Mouse (Mus musculus) limb, embryonic 15.5 days (tissue): ENCODE data around the gene Ublcp1. TPM values are rescaled to one million over a fixed set of nuclear protein-coding genes. Genes with fewer than 3 reads are reported as not detected.

Source experiments
- ATAC-seq: fragments of 200-750 bp; cut with Nextera tagmentation; 2 replicates; pipeline ENCODE4 v1.8.0; 2017; ENCODE audit warnings: low read depth, moderate TSS enrichment; ENCODE audit not compliant: insufficient number of reproducible peaks, low FRiP score, low TSS enrichment
- H3K27ac ChIP-seq: fragments of 300-500 bp; sonication (generic); 2 replicates; pipeline ENCODE4 v1.5.1; 2015; ENCODE audit warnings: moderate library complexity, mild to moderate bottlenecking, inconsistent platforms
- H3K27me3 ChIP-seq: fragments of 300-500 bp; sonication (generic); 2 replicates; pipeline ENCODE4 v1.6.1; 2015; ENCODE audit warnings: inconsistent platforms
- H3K36me3 ChIP-seq: fragments of 300-500 bp; sonication (generic); 2 replicates; pipeline ENCODE4 v1.6.1; 2015; ENCODE audit warnings: inconsistent platforms
- H3K4me1 ChIP-seq: fragments of 300-500 bp; sonication (generic); 2 replicates; pipeline ENCODE4 v1.6.1; 2015; ENCODE audit warnings: inconsistent platforms
- H3K4me2 ChIP-seq: fragments of 300-500 bp; sonication (generic); 2 replicates; pipeline ENCODE4 v1.6.1; 2015; ENCODE audit warnings: mild to moderate bottlenecking, inconsistent platforms
- H3K4me3 ChIP-seq: fragments of 300-500 bp; sonication (generic); 2 replicates; pipeline ENCODE4 v1.5.1; 2015; ENCODE audit warnings: mild to moderate bottlenecking, inconsistent platforms
- H3K9ac ChIP-seq: fragments of 300-500 bp; sonication (generic); 2 replicates; pipeline ENCODE4 v1.6.1; 2015; ENCODE audit warnings: inconsistent platforms
- H3K9me3 ChIP-seq: fragments of 300-500 bp; sonication (generic); 2 replicates; pipeline ENCODE4 v1.6.1; 2016; ENCODE audit warnings: inconsistent platforms
- WGBS: fragments of 180-500 bp; shearing (Covaris S2); methylation state at CpG from one replicate; pipeline ENCODE4 v1.1.7; 2015; 5-methylcytosine and 5-hydroxymethylcytosine counted together
- microRNA-seq: library from miRNA; unstranded; fragments of <30 nt; microRNA quantifications from one replicate; pipeline ENCODE4, GENCODE M21; 2016
- polyA plus RNA-seq: library from polyadenylated mRNA; unstranded; fragments of >200 nt; fragmentation: Nextera tagmentation; extraction: Ambion mirVana; gene quantifications from 2 replicates; pipeline ENCODE4 v1.2.1, GENCODE M21; 2015

Ublcp1 gene
- polyA plus RNA-seq, 1 experiment from 2014 or later, result 52.8 TPM

DNA sequence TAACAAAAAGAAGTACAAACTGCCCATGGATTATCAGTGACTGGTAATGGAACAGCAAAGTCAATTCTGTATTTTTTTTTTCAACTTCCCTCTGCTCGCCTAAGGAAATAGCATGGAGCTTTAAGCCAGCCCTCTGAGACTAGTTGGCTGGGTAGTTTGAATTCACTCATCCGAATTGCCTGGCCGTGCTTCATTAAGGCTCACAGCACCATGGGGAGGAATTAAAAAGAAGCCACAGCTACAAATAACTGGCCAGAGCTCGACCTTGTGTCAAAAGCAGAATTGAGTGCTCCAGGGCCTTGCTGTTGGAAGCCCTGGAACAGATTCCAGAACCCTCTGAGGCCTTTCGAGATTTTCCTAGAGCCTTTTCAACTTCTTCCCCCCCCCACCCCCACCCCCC lies 61.7 kb downstream of the Ublcp1 start:
- H3K9ac ChIP-seq, result no peak overlapping the region
- no peak overlapping the region for H3K27ac ChIP-seq
- 22% methylated on average over 5 of the region's 5 CpGs for WGBS
- no peaks in the 10 kb centered on the region for H3K9me3 ChIP-seq
- no peak for ATAC-seq
- H3K4me3 ChIP-seq, result no peak overlapping the region
- no peaks in the 10 kb centered on the region for H3K27me3 ChIP-seq
- no peak overlapping the region for H3K4me2 ChIP-seq
- 0 out of 2 replicates have a peak, but pooled peaks cover 6% of the 10 kb centered on the region for H3K4me1 ChIP-seq
- no peaks in the 10 kb centered on the region for H3K36me3 ChIP-seq

DNA sequence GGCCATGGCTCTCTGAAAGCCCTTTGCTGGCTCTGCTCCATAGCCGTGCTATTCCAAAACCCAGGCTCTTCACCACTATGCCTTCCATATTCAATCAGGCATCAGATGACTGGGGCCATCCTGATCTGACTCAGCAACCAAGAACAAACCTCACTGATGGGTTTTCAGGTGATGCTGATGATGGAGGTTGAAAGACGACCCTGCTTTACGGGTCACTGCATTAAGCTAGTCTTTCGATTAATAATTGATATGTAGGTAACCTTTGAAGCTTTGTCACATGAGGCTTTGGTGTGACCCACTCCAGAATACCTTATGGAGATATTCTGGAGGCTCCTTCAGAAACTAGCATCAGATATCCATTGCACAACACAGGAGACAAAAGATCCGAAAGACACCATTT lies 63.8 kb downstream of the Ublcp1 start:
- H3K9ac ChIP-seq, result no peak overlapping the region
- 79% methylated on average over 5 of the region's 5 CpGs for WGBS
- ATAC-seq, result no peak

DNA sequence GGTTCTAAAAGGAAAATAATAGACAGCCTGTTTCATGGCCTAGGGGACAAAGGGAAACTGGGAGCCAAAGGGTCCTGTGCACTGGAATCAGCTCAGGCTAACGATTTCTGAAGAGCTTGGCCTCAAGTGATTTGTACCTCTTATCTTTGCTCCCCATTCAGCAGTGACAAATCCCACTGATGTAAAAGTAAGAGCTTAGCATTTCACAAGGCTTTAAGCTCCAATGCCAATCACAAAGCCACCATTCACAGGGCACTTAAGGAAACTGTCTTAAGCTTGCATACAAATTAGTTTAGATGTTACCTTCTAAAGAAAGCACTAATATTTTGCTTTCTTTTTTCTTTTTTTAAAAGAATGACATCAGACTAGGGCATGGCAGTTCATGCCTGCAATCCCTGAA lies 64.3 kb downstream of the Ublcp1 start:
- no peak overlapping the region for H3K4me3 ChIP-seq
- WGBS, result 26% methylated on average over 1 of the region's 1 CpGs

More for the DNA sequence above, 63.8 kb downstream of the Ublcp1 start:
- Histone ChIP-seq H3K36me3 (no peaks in the 10 kb centered on the region), H3K27me3 (no peaks in the 10 kb centered on the region), H3K4me1 (0 out of 2 replicates have a peak, but pooled peaks cover 6% of the 10 kb centered on the region), H3K9me3 (no peaks in the 10 kb centered on the region), H3K4me2 (no peak overlapping the region), H3K27ac (no peak overlapping the region), H3K4me3 (no peak overlapping the region)

DNA sequence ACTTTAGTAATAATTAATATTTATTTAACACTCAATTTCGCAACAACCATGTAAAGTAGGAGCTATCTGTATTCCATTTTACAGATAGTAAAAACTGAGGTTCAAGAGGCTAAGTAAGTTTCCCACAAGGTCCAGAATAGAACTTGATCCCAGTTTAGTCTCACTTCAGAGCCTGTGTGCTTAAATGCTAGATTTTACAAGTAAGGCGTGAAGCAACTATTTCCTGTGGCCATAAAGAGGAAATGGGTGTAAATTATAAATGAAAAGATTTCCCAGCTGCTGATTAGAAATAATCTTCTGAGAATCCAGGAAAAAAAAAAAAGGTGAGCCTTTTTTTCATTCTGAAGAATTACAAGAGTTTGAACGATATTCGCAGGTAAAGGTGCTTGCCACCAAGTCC lies 65.2 kb downstream of the Ublcp1 start:
- WGBS, result 68% methylated on average over 4 of the region's 4 CpGs
- H3K4me2 ChIP-seq, result no peak overlapping the region
- no peaks in the 10 kb centered on the region for H3K9me3 ChIP-seq
- 0 out of 2 replicates have a peak, but pooled peaks cover 6% of the 10 kb centered on the region for H3K4me1 ChIP-seq
- H3K27me3 ChIP-seq, result no peaks in the 10 kb centered on the region
- H3K4me3 ChIP-seq, result no peak overlapping the region
- no peak overlapping the region for H3K27ac ChIP-seq
- ATAC-seq, result no peak
- H3K9ac ChIP-seq, result no peak overlapping the region
- no peaks in the 10 kb centered on the region for H3K36me3 ChIP-seq

More for the DNA sequence above, 64.3 kb downstream of the Ublcp1 start:
- Histone ChIP-seq H3K9me3 (no peaks in the 10 kb centered on the region), H3K27ac (no peak overlapping the region), H3K9ac (no peak overlapping the region), H3K4me1 (0 out of 2 replicates have a peak, but pooled peaks cover 6% of the 10 kb centered on the region), H3K4me2 (no peak overlapping the region), H3K27me3 (no peaks in the 10 kb centered on the region), H3K36me3 (no peaks in the 10 kb centered on the region)
- no peak for ATAC-seq

Small RNA genes lying within 50 kb of the gene (microRNA-seq; reads per million reads assigned to microRNA genes)
- gene Gm22121, result not detected

Other genes starting within 250 kb of the Ublcp1 start
- gene Il12b, start 70.4 kb downstream of the Ublcp1 start, polyA plus RNA-seq, result 0.08 and 0.12 TPM in 2 replicates
- gene Rnf145, start 48.5 kb upstream of the Ublcp1 start, polyA plus RNA-seq, result 61.5 and 69.8 TPM in 2 replicates
- gene Ebf1, start 146.8 kb upstream of the Ublcp1 start, polyA plus RNA-seq, result 54.1 and 65.0 TPM in 2 replicates